Mouse (Mus musculus) gonadal fat pad, adult 2 months (tissue): Measurements from ENCODE around the gene Cdadc1. TPM values are rescaled to one million over a fixed set of nuclear protein-coding genes. Genes with fewer than 3 reads are reported as not detected.

Experiments
- DNase-seq: peaks from one replicate; pipeline ENCODE4 v3.0.0-alpha.2; 2012; ENCODE audit warnings: low read depth
- polyA plus RNA-seq: library from polyadenylated mRNA; depleted of rRNA; stranded (reverse); fragments of >200 nt; gene quantifications from 2 replicates; pipeline ENCODE4 v1.2.3, GENCODE M21; 2012

The Cdadc1 gene
- polyA plus RNA-seq, 1 experiment, result 5.0 TPM

GRCm38 (mm10) chr14:59612920-59613625 lies 15.3 kb upstream of the Cdadc1 start:
- DNase-seq, result no peak

GRCm38 (mm10) chr14:59607021-59607420 lies 9.3 kb upstream of the Cdadc1 start:
- DNase-seq, result no peak

GRCm38 (mm10) chr14:59605671-59606353 lies 8.1 kb upstream of the Cdadc1 start:
- DNase-seq, result no peak

GRCm38 (mm10) chr14:59604002-59604645 lies 6.4 kb upstream of the Cdadc1 start:
- DNase-seq, result no peak

GRCm38 (mm10) chr14:59598260-59598627 lies 485 bp upstream of the Cdadc1 start:
- DNase-seq, result no peak

- DNase-seq, result no peak
Measured at GRCm38 (mm10) chr14:59594988-59595387, 2.8 kb downstream of the Cdadc1 start.

GRCm38 (mm10) chr14:59592593-59592992 lies 5.2 kb downstream of the Cdadc1 start:
- peak; percentile 51 for DNase-seq

GRCm38 (mm10) chr14:59591901-59592300 lies 5.9 kb downstream of the Cdadc1 start:
- peak; percentile 97 for DNase-seq

GRCm38 (mm10) chr14:59590614-59591013 lies 7.1 kb downstream of the Cdadc1 start:
- no peak for DNase-seq

GRCm38 (mm10) chr14:59576385-59576784 lies 21.4 kb downstream of the Cdadc1 start:
- no peak for DNase-seq

GRCm38 (mm10) chr14:59566756-59567155 lies 31.0 kb downstream of the Cdadc1 start:
- DNase-seq, result no peak

GRCm38 (mm10) chr14:59557886-59558285 lies 39.9 kb downstream of the Cdadc1 start:
- no peak for DNase-seq

- DNase-seq, result no peak
Measured at GRCm38 (mm10) chr14:59557071-59557470, 40.7 kb downstream of the Cdadc1 start.

- DNase-seq, result no peak
Measured at GRCm38 (mm10) chr14:59555928-59556531, 41.7 kb downstream of the Cdadc1 start.

- no peak for DNase-seq
Measured at GRCm38 (mm10) chr14:59555018-59555417, 42.7 kb downstream of the Cdadc1 start.

- no peak for DNase-seq
Measured at GRCm38 (mm10) chr14:59554025-59554424, 43.7 kb downstream of the Cdadc1 start.

GRCm38 (mm10) chr14:59551956-59552355 lies 45.8 kb downstream of the Cdadc1 start:
- no peak for DNase-seq

GRCm38 (mm10) chr14:59550841-59551240 lies 46.9 kb downstream of the Cdadc1 start:
- no peak for DNase-seq

GRCm38 (mm10) chr14:59549106-59549505 lies 48.7 kb downstream of the Cdadc1 start:
- DNase-seq, result no peak

GRCm38 (mm10) chr14:59548532-59548931 lies 49.2 kb downstream of the Cdadc1 start:
- DNase-seq, result no peak

- no peak for DNase-seq
Measured at GRCm38 (mm10) chr14:59547530-59547929, 50.2 kb downstream of the Cdadc1 start.

GRCm38 (mm10) chr14:59546162-59546880 lies 51.4 kb downstream of the Cdadc1 start:
- DNase-seq, result no peak
